Mouse (Mus musculus) midbrain, embryonic 11.5 days (tissue): Measurements from ENCODE around the gene Scd1. TPM values are rescaled to one million over a fixed set of nuclear protein-coding genes. Genes with fewer than 3 reads are reported as not detected.
A peak's percentile ranks its signal among the peaks of the same experiment; 100 is the strongest.

Experiments used
- ATAC-seq: fragments of 200-750 bp; cut with Nextera tagmentation; 2 replicates; pipeline ENCODE4 v1.8.0; 2017; ENCODE audit warnings: moderate TSS enrichment, moderate library complexity; ENCODE audit not compliant: low FRiP score
- DNase-seq: peaks from one replicate; pipeline ENCODE4 v3.0.0; 2015; ENCODE audit warnings: low spot score; ENCODE audit errors: missing footprints
- H3K27ac ChIP-seq: fragments of 300-500 bp; sonication (generic); 2 replicates; pipeline ENCODE4 v1.5.1; 2014; ENCODE audit warnings: low read depth, low read length
- H3K27me3 ChIP-seq: fragments of 300-500 bp; sonication (generic); 2 replicates; pipeline ENCODE4 v1.6.1; 2014; ENCODE audit warnings: mild to moderate bottlenecking, low read length, moderate library complexity, mixed read lengths; ENCODE audit not compliant: control insufficient read depth, insufficient read depth
- H3K36me3 ChIP-seq: fragments of 300-500 bp; sonication (generic); 2 replicates; pipeline ENCODE4 v1.6.1; 2014; ENCODE audit warnings: mild to moderate bottlenecking, low read length, moderate library complexity, mixed read lengths; ENCODE audit not compliant: control insufficient read depth, insufficient read depth
- H3K4me1 ChIP-seq: fragments of 300-500 bp; sonication (generic); 2 replicates; pipeline ENCODE4 v1.6.1; 2014; ENCODE audit warnings: low read length; ENCODE audit not compliant: control insufficient read depth, insufficient read depth
- H3K4me2 ChIP-seq: fragments of 300-500 bp; sonication (generic); 2 replicates; pipeline ENCODE4 v1.6.1; 2014; ENCODE audit warnings: mild to moderate bottlenecking, moderate library complexity
- H3K4me3 ChIP-seq: fragments of 300-500 bp; sonication (generic); 2 replicates; pipeline ENCODE4 v1.5.1; 2014; ENCODE audit warnings: low read depth, low read length
- H3K9ac ChIP-seq: fragments of 300-500 bp; sonication (generic); 2 replicates; pipeline ENCODE4 v1.6.1; 2014; ENCODE audit warnings: low read length
- H3K9me3 ChIP-seq: fragments of 300-500 bp; sonication (generic); 2 replicates; pipeline ENCODE4 v1.6.1; 2016; ENCODE audit warnings: low read length; ENCODE audit not compliant: control insufficient read depth
- WGBS: fragments of 180-500 bp; shearing (Covaris S2); extraction: QIAGEN DNeasy Blood & Tissue Kit; methylation state at CpG from one replicate; pipeline ENCODE4 v1.1.7; 2014; 5-methylcytosine and 5-hydroxymethylcytosine counted together
- polyA plus RNA-seq: library from polyadenylated mRNA; unstranded; fragments of >200 nt; fragmentation: Nextera tagmentation; extraction: Ambion mirVana; gene quantifications from 2 replicates; pipeline ENCODE4 v1.2.1, GENCODE M21; 2014

Scd1 gene
- 16.0 and 17.4 TPM in 2 replicates for polyA plus RNA-seq

GRCm38 (mm10) chr19:44407341-44408222 is at the start of gene Scd1:
Gene Scd1 (minus strand): TSS chr19:44407879.
- Histone ChIP-seq H3K4me3 (peak within 1 kb of the TSS; percentile 54), H3K36me3 (no peaks in the 10 kb centered on the region), H3K9ac (peak within 1 kb of the TSS; percentile 72), H3K9me3 (no peaks in the 10 kb centered on the region), H3K27ac (peak within 1 kb of the TSS; percentile 74), H3K4me2 (peak within 1 kb of the TSS; percentile 92), H3K27me3 (no peaks in the 10 kb centered on the region), H3K4me1 (peaks cover 16% of the 10 kb centered on the region)
- WGBS: under 1% methylated on average over 34 of the region's 35 CpGs
- peak; percentile 96 for DNase-seq
- ATAC-seq: peak; percentile 97

DNA sequence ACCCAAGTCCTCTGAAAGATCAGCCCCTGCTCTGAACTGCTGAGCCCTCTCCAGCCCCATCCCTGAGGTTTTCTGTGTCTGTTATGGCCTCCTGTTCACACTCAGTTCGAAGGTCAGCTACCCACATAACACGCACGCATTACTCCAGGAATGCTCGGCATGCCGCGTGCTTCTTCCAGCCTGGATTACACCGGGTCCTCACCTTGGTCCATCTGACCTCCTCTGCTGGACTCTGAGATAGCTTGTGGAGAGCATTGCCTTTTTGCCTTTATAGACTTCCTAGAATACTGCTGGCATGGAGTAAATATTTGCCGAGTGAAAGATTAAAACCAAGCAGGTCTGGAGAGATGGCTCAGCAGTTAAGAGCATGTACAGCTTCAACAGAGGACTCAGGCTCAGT is 47.7 kb upstream of the Scd1 start:
- H3K9me3 ChIP-seq: no peaks in the 10 kb centered on the region
- no peaks in the 10 kb centered on the region for H3K27me3 ChIP-seq
- no peaks in the 10 kb centered on the region for H3K36me3 ChIP-seq
- H3K4me2 ChIP-seq: no peak overlapping the region
- H3K4me3 ChIP-seq: no peak overlapping the region
- H3K27ac ChIP-seq: no peak overlapping the region
- 91% methylated on average over 8 of the region's 8 CpGs for WGBS
- H3K9ac ChIP-seq: no peak overlapping the region
- DNase-seq (no peak), ATAC-seq (no peak)
- no peaks in the 10 kb centered on the region for H3K4me1 ChIP-seq

- H3K27ac ChIP-seq: no peak overlapping the region
- ATAC-seq (no peak), DNase-seq (no peak)
- H3K4me3 ChIP-seq: no peak overlapping the region
- no peaks in the 10 kb centered on the region for H3K9me3 ChIP-seq
- no peaks in the 10 kb centered on the region for H3K36me3 ChIP-seq
- WGBS: 91% methylated on average over 6 of the region's 6 CpGs
- H3K27me3 ChIP-seq: no peaks in the 10 kb centered on the region
- no peak overlapping the region for H3K9ac ChIP-seq
- H3K4me2 ChIP-seq: no peak overlapping the region
- no peaks in the 10 kb centered on the region for H3K4me1 ChIP-seq
Observed at GRCm38 (mm10) chr19:44454862-44455261, 47.2 kb upstream of the Scd1 start.

- Histone ChIP-seq H3K36me3 (no peaks in the 10 kb centered on the region), H3K9me3 (no peaks in the 10 kb centered on the region)
- 82% methylated on average over 4 of the region's 4 CpGs for whole genome bisulfite sequencing
Observed at GRCm38 (mm10) chr19:44447927-44448326, 40.2 kb upstream of the Scd1 start.

DNA sequence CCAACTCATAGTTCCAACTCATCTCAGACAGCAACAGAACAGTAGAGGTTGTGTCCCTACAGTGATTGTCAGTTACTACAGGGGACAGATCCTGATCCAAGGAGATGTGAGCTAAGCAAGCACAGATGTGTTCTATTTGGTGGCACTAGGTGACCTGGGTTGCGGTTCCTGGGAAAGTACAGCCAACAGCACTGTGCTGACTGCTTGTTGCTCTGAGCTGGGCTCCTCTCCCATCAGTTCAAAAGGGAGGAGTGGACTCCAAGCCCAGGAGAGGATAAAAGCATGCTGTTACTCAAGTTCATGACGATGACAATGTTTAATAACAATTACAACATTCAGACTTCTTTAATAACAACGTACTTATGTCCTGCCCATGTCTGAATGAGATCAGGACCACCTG is 38.1 kb upstream of the Scd1 start:
- no peak for ATAC-seq
- Histone ChIP-seq H3K9ac (no peak overlapping the region), H3K4me2 (no peak overlapping the region), H3K27ac (no peak overlapping the region), H3K36me3 (no peaks in the 10 kb centered on the region), H3K4me3 (no peak overlapping the region), H3K27me3 (no peaks in the 10 kb centered on the region), H3K9me3 (no peaks in the 10 kb centered on the region), H3K4me1 (no peaks in the 10 kb centered on the region)
- DNase-seq: no peak
- 91% methylated on average over 3 of the region's 3 CpGs for WGBS

More at GRCm38 (mm10) chr19:44447927-44448326, 40.2 kb upstream of the Scd1 start:
- H3K4me2 ChIP-seq: no peak overlapping the region
- H3K4me3 ChIP-seq: no peak overlapping the region
- DNase-seq (no peak), ATAC-seq (no peak)
- H3K9ac ChIP-seq: no peak overlapping the region
- no peaks in the 10 kb centered on the region for H3K27me3 ChIP-seq
- H3K27ac ChIP-seq: no peak overlapping the region
- no peaks in the 10 kb centered on the region for H3K4me1 ChIP-seq

DNA sequence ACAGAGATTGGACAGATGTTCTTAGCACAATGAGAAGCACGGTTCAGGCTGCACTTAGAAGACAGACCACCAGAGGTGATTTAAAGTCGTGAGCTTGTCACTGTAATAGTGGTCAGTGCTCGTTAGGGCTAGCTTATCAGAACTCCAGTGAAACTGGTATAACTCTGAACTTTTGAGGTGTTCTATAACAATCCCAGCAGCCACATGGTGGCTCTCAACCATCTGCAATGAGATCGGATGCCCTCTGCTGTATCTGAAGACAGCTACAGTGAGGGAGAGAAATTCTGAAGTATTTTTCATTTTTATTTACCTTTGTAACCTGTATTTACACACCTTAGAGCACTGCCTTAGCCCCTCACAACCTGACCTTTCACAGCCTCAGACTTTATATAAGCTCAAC is 31.6 kb upstream of the Scd1 start:
- WGBS: 62% methylated on average over 4 of the region's 4 CpGs
- Histone ChIP-seq H3K36me3 (no peaks in the 10 kb centered on the region), H3K27ac (no peak overlapping the region), H3K4me1 (no peaks in the 10 kb centered on the region), H3K9ac (no peak overlapping the region), H3K27me3 (no peaks in the 10 kb centered on the region), H3K4me3 (no peak overlapping the region), H3K4me2 (no peak overlapping the region), H3K9me3 (no peaks in the 10 kb centered on the region)
- ATAC-seq (no peak), DNase-seq (no peak)

DNA sequence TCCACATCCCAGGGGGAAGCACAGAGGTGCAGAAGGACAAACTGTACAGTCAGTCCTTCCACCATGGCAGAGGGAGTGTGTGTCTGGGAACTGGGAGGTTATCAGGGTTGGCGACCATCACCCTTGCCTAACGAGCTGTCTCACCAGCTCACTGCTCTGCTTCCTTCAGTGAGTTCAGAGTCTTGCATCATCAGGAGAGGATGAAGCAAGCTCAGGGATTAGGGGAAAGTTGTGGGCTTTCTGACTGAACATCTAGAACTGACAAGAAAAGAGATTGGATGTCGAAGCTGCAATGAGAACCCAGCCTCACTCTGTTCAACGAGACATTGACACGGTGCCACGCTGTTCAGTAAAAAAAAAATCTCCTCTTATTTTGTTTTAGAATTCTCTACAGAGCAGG is 30.3 kb upstream of the Scd1 start:
- no peaks in the 10 kb centered on the region for H3K4me1 ChIP-seq
- no peak overlapping the region for H3K4me2 ChIP-seq
- 85% methylated on average over 6 of the region's 6 CpGs for WGBS
- H3K36me3 ChIP-seq: no peaks in the 10 kb centered on the region
- no peak for ATAC-seq
- H3K9ac ChIP-seq: no peak overlapping the region
- no peak for DNase-seq
- H3K27ac ChIP-seq: no peak overlapping the region
- H3K9me3 ChIP-seq: no peaks in the 10 kb centered on the region
- H3K27me3 ChIP-seq: no peaks in the 10 kb centered on the region
- H3K4me3 ChIP-seq: no peak overlapping the region

- DNase-seq: no peak
- 82% methylated on average over 5 of the region's 5 CpGs for WGBS
Observed at GRCm38 (mm10) chr19:44432084-44432483, 24.4 kb upstream of the Scd1 start.

DNA sequence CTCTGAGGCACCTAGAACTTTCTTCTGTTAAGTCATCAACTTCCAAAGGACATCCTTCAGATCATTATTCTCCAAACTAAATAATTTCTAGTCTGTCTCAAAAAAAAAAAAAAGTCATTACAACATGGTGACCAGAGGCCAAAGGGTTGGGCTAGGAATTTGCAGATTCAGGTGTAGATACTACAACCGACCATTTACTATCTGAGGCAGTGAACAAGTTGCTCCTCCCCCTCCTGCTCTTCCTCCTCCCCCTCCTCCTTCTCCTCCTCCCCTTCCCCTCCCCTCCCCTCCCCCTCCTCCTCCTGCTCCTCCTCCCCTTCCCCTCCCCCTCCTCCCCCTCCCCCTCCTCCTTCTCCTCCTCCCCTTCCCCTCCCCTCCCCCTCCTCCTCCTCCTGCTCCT is 20.0 kb upstream of the Scd1 start:
- H3K27ac ChIP-seq: no peak overlapping the region
- H3K4me3 ChIP-seq: no peak overlapping the region
- H3K9me3 ChIP-seq: no peaks in the 10 kb centered on the region
- H3K4me2 ChIP-seq: no peak overlapping the region
- no peaks in the 10 kb centered on the region for H3K36me3 ChIP-seq
- no peak for DNase-seq
- H3K9ac ChIP-seq: no peak overlapping the region
- 83% methylated on average over 1 of the region's 1 CpGs for WGBS
- H3K4me1 ChIP-seq: no peaks in the 10 kb centered on the region
- ATAC-seq: no peak
- no peaks in the 10 kb centered on the region for H3K27me3 ChIP-seq

More at GRCm38 (mm10) chr19:44432084-44432483, 24.4 kb upstream of the Scd1 start:
- Histone ChIP-seq H3K4me3 (no peak overlapping the region), H3K4me1 (no peaks in the 10 kb centered on the region), H3K27ac (no peak overlapping the region), H3K9me3 (no peaks in the 10 kb centered on the region), H3K9ac (no peak overlapping the region), H3K36me3 (no peaks in the 10 kb centered on the region), H3K27me3 (no peaks in the 10 kb centered on the region), H3K4me2 (no peak overlapping the region)
- no peak for ATAC-seq
